Mouse (Mus musculus) myocyte (in vitro differentiated cells): ENCODE results near the gene Dnah14. TPM values are rescaled to one million over a fixed set of nuclear protein-coding genes. Genes with fewer than 3 reads are reported as not detected.
A peak's percentile ranks its signal among the peaks of the same experiment; 100 is the strongest.

Source experiments
- H3K27me3 ChIP-seq: one replicate; pipeline ENCODE4 v1.6.1; 2011; ENCODE audit not compliant: control insufficient read depth, insufficient read depth, insufficient read length
- H3K36me3 ChIP-seq: one replicate; pipeline ENCODE4 v1.6.1; 2011; ENCODE audit not compliant: control insufficient read depth, insufficient read depth
- H3K4me2 ChIP-seq: one replicate; pipeline ENCODE4 v1.6.1; 2011; ENCODE audit warnings: low read depth, control low read depth
- H3K4me3 ChIP-seq: one replicate; pipeline ENCODE4 v1.5.1; 2011; ENCODE audit warnings: mild to moderate bottlenecking, control low read depth, moderate library complexity
- H3K79me2 ChIP-seq: one replicate; pipeline ENCODE4 v1.6.1; 2011; ENCODE audit not compliant: control insufficient read depth, insufficient read depth
- H3ac ChIP-seq: one replicate; pipeline ENCODE4 v1.6.1; 2011; ENCODE audit not compliant: control insufficient read depth, insufficient read length
- CEBPB ChIP-seq: IDR thresholded peaks from 2 replicates; pipeline ENCODE4 v1.6.1; 2011; ENCODE audit warnings: mild to moderate bottlenecking, moderate library complexity; ENCODE audit not compliant: poor library complexity, insufficient read depth, severe bottlenecking
- E2F4 ChIP-seq: IDR thresholded peaks from one replicate; pipeline ENCODE4 v1.6.1; 2011; ENCODE audit warnings: mild to moderate bottlenecking, control low read depth, moderate library complexity; ENCODE audit not compliant: insufficient read depth
- MAX ChIP-seq: IDR thresholded peaks from one replicate; pipeline ENCODE4 v1.6.1; 2011; ENCODE audit warnings: low read depth, mild to moderate bottlenecking, control low read depth
- MYOD1 ChIP-seq, 3 experiments: IDR thresholded peaks; one replicate each; pipeline ENCODE4 v1.6.1; 2011; ENCODE audit warnings: control low read depth in 2 of 3, low read depth in 2 of 3, mild to moderate bottlenecking in 2 of 3, moderate library complexity in 1 of 3; ENCODE audit not compliant: insufficient read length in 2 of 3, control insufficient read depth in 1 of 3
- MYOG ChIP-seq, 3 experiments: IDR thresholded peaks; one replicate each; pipeline ENCODE4 v1.6.1; 2011; ENCODE audit warnings: control low read depth in 2 of 3, low read depth in 2 of 3, mild to moderate bottlenecking in 2 of 3; ENCODE audit not compliant: insufficient read length in 2 of 3, control insufficient read depth in 1 of 3, insufficient read depth in 1 of 3
- POLR2A ChIP-seq: IDR thresholded peaks from one replicate; pipeline ENCODE4 v1.6.1; 2011; ENCODE audit warnings: low read depth, mild to moderate bottlenecking, control low read depth, moderate library complexity; ENCODE audit not compliant: insufficient read length
- POLR2AphosphoS2 ChIP-seq: IDR thresholded peaks from one replicate; pipeline ENCODE4 v1.6.1; 2011; ENCODE audit warnings: low read depth, control low read depth; ENCODE audit not compliant: insufficient read length
- REST ChIP-seq: IDR thresholded peaks from one replicate; pipeline ENCODE4 v1.6.1; 2011; ENCODE audit warnings: mild to moderate bottlenecking, control low read depth, moderate library complexity; ENCODE audit not compliant: insufficient read depth, insufficient read length
- SRF ChIP-seq: IDR thresholded peaks from one replicate; pipeline ENCODE4 v1.6.1; 2011; ENCODE audit warnings: low read depth; ENCODE audit not compliant: control insufficient read depth, insufficient read length
- TCF12 ChIP-seq: IDR thresholded peaks from one replicate; pipeline ENCODE4 v1.6.1; 2011; ENCODE audit warnings: mild to moderate bottlenecking, control low read depth; ENCODE audit not compliant: poor library complexity, insufficient read depth, severe bottlenecking
- TCF3 ChIP-seq: IDR thresholded peaks from one replicate; pipeline ENCODE4 v1.6.1; 2011; ENCODE audit warnings: low read depth, control low read depth; ENCODE audit not compliant: insufficient read length
- USF1 ChIP-seq: IDR thresholded peaks from one replicate; pipeline ENCODE4 v1.6.1; 2011; ENCODE audit warnings: low read depth, mild to moderate bottlenecking, control low read depth, moderate library complexity
- polyA plus RNA-seq: library from polyadenylated mRNA; unstranded; fragments of >200 nt; fragmentation: generic; extraction: Trizol; gene quantifications from one replicate; pipeline ENCODE4 v1.2.1, GENCODE M21; 2012; ENCODE audit warnings: missing spikeins

Dnah14 gene
- polyA plus RNA-seq, 1 experiment, result 0.29 TPM

GRCm38 (mm10) chr1:181560896-181561767 is 15.2 kb upstream of the Dnah14 start:
- H3K27me3 ChIP-seq, result no peaks in the 10 kb centered on the region
- no peaks in the 10 kb centered on the region for H3K36me3 ChIP-seq
- peak overlapping the region; percentile 12 for H3K4me2 ChIP-seq
- H3K4me3 ChIP-seq, result no peak overlapping the region
- H3ac ChIP-seq, result no peak overlapping the region
- H3K79me2 ChIP-seq, result no peaks in the 10 kb centered on the region
- no peak for TF ChIP-seq MYOG (IDR thresholded peaks at IDR 0.05; ENCODE audit: control insufficient read depth in 1 of 3, insufficient read depth in 1 of 3, insufficient read length in 2 of 3, low read depth in 2 of 3)
- no peak for TF ChIP-seq TCF12
- no peak for TF ChIP-seq REST
- no peak for TF ChIP-seq E2F4
- no peak for TF ChIP-seq CEBPB
- no peak for TF ChIP-seq POLR2AphosphoS2
- no peak for TF ChIP-seq MAX
- TF ChIP-seq SRF, result no peak
- TF ChIP-seq USF1, result no peak
- TF ChIP-seq MYOD1 (IDR thresholded peaks at IDR 0.05; ENCODE audit: control insufficient read depth in 1 of 3, insufficient read length in 2 of 3, low read depth in 2 of 3), result no peak
- no peak for TF ChIP-seq TCF3
- TF ChIP-seq POLR2A, result no peak

DNA sequence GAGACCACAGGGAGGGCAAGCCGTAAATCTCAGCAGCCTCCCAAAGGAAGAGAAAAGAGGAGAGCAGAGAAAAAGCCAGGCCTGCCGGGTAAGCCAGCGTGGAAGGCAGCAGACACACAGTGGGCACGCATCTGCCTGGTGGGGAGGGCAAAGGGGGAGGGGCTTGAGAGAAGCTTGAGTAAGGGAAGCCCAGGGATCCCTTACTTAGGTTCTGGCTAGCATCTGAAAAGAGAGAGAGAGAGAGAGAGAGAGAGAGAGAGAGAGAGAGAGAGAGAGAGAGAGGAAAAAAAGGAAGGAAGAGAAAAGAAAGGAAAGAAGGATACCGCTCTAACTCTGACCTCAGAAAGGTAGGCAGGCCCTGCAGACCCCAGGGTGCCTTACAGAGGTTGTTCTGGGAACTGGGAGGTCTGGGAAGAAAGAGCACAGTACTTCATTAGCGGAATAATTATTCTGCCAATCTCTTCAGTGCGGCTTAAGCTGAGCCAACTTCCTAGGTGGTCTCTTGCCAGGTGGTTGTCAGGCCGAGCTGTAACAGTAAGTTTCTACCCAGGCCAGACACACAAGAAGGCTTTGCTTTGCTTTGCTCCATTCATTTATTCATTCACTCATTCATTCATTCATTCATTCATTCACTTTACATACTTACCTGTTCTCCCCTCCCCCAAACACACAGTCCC is 14.5 kb upstream of the Dnah14 start:
- H3K4me2 ChIP-seq, result no peak overlapping the region
- no peaks in the 10 kb centered on the region for H3K79me2 ChIP-seq
- H3K36me3 ChIP-seq, result no peaks in the 10 kb centered on the region
- no peak overlapping the region for H3K4me3 ChIP-seq
- no peak overlapping the region for H3ac ChIP-seq
- no peak for TF ChIP-seq USF1
- no peak for TF ChIP-seq MAX
- TF ChIP-seq POLR2AphosphoS2, result no peak
- no peak for TF ChIP-seq E2F4
- TF ChIP-seq MYOG (IDR thresholded peaks at IDR 0.05; ENCODE audit: control insufficient read depth in 1 of 3, insufficient read depth in 1 of 3, insufficient read length in 2 of 3, low read depth in 2 of 3), result no peak
- no peak for TF ChIP-seq CEBPB
- no peak for TF ChIP-seq TCF12
- TF ChIP-seq MYOD1 (IDR thresholded peaks at IDR 0.05; ENCODE audit: control insufficient read depth in 1 of 3, insufficient read length in 2 of 3, low read depth in 2 of 3), result no peak
- TF ChIP-seq POLR2A, result no peak
- no peak for TF ChIP-seq SRF
- TF ChIP-seq TCF3, result no peak
- no peak for TF ChIP-seq REST
- no peaks in the 10 kb centered on the region for H3K27me3 ChIP-seq

DNA sequence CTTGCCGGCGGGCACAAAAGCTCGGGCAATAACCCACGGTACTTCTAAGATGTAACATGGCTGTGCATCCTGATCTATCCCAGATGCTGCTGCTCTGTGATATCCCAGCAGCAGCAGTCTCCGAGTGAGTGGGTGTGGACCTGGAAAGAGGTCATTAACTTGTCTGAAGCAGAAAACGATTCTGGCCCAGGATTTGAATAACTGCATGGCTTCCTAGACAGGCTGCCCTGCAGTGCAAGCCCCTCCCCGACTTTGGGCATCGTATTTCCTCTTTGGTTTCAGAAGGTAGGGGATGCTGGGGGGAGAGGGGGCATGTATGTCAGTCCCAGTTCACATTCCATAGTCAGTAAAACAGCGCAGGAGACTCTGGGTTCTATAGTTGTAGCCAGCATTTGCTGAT is 6.9 kb upstream of the Dnah14 start:
- Histone ChIP-seq H3K4me3 (no peak overlapping the region), H3K79me2 (no peaks in the 10 kb centered on the region), H3K27me3 (no peaks in the 10 kb centered on the region), H3ac (no peak overlapping the region), H3K36me3 (no peaks in the 10 kb centered on the region), H3K4me2 (no peak overlapping the region)
- TF ChIP-seq MAX (no peak), MYOD1 (IDR thresholded peaks at IDR 0.05; ENCODE audit: control insufficient read depth in 1 of 3, insufficient read length in 2 of 3, low read depth in 2 of 3) (no peak), USF1 (no peak), SRF (no peak), MYOG (IDR thresholded peaks at IDR 0.05; ENCODE audit: control insufficient read depth in 1 of 3, insufficient read depth in 1 of 3, insufficient read length in 2 of 3, low read depth in 2 of 3) (no peak), TCF3 (no peak)

DNA sequence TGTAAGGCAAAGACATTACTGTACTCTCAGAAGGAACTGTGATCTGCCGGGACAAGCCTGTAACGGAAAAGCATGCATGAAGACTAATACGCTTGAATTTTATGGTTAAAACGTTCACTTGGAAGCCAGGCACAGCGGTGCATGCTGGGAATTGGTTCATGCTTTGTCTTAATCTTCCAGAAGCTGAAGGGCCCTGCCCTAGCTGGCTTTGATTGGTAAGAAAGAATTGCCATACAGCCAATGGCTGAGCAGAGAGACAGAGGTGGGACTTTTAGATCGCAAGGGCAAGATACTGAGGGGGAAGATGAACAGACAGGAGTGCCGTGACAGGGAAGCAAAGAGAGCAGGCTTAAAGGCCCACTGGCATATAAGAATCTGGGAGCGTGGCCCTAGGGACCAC is 6.8 kb downstream of the Dnah14 start:
- Histone ChIP-seq H3K4me3 (no peak overlapping the region), H3K27me3 (peaks cover 12% of the 10 kb centered on the region), H3K36me3 (no peaks in the 10 kb centered on the region), H3K4me2 (no peak overlapping the region), H3K79me2 (no peaks in the 10 kb centered on the region), H3ac (no peak overlapping the region)
- TF ChIP-seq SRF (no peak), MYOD1 (IDR thresholded peaks at IDR 0.05; ENCODE audit: control insufficient read depth in 1 of 3, insufficient read length in 2 of 3, low read depth in 2 of 3) (no peak), TCF3 (no peak), CEBPB (no peak), USF1 (no peak), MAX (no peak), POLR2A (no peak), TCF12 (no peak)

GRCm38 (mm10) chr1:181589116-181589515 is 12.8 kb downstream of the Dnah14 start:
- Histone ChIP-seq H3K27me3 (no peaks in the 10 kb centered on the region), H3K36me3 (no peaks in the 10 kb centered on the region), H3K4me3 (no peak overlapping the region), H3ac (no peak overlapping the region), H3K4me2 (no peak overlapping the region), H3K79me2 (no peaks in the 10 kb centered on the region)
- no peak for TF ChIP-seq MAX
- no peak for TF ChIP-seq POLR2A
- no peak for TF ChIP-seq SRF
- TF ChIP-seq MYOG (IDR thresholded peaks at IDR 0.05; ENCODE audit: control insufficient read depth in 1 of 3, insufficient read depth in 1 of 3, insufficient read length in 2 of 3, low read depth in 2 of 3), result no peak
- TF ChIP-seq TCF12, result no peak
- TF ChIP-seq TCF3, result no peak
- no peak for TF ChIP-seq POLR2AphosphoS2
- no peak for TF ChIP-seq USF1
- TF ChIP-seq E2F4, result no peak
- TF ChIP-seq MYOD1 (IDR thresholded peaks at IDR 0.05; ENCODE audit: control insufficient read depth in 1 of 3, insufficient read length in 2 of 3, low read depth in 2 of 3), result no peak
- TF ChIP-seq CEBPB, result no peak
- no peak for TF ChIP-seq REST
